Mouse (Mus musculus): Measurements from ENCODE around the gene Naa40. TPM values are rescaled to one million over a fixed set of nuclear protein-coding genes. Genes with fewer than 3 reads are reported as not detected.

The Naa40 gene
- polyA plus RNA-seq (2012; ENCODE audit: low replicate concordance) = 47.2 and 78.6 TPM in 2 replicates

DNA sequence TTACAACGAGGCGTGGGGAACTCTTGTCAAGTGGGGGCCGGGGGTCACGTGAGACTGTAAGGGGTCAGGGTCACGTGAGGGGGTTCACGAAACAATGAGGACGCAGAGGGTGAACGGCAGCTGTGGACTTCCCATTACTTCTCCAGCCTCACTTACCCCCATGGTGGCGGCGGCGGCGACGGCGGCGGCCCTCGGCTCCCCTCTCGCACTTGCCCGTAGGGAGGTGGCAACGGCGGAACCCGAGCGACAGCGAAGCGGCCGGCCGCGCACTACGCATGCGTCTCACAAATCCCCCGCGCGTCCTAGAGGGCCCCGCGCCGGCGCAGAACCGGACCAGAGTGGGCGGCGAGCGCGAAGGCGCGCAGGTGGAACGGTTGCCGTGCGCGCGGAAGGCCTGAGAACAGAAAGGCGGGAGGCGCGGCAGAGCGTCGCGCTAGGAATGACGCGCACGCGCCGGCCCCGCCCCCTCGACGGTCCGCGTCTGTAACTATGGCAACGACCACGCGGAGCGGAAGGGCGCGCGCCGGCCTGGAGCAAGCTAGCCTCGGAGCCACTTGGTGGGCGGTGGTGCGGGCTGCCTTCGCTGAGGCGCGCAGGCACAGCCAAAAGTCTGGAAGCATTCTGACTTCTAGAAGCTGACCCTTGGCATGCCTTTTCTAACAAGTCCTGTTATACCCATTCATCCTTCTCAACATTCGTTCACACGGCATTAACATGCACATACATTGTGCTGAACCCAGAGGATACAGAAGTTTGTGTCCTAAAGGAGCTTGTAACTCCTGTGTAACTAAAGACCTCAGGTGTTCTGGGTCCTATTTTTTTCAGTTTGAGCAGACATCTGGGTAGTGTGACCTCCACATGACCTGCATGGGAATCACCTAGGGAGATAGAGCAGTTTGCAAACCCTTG, at the start of gene Naa40:
Naa40 (minus strand) TSS at position 402 of the 909 bp plus-strand sequence.

GRCm38 (mm10) chr19:7267091-7267741, 26.2 kb upstream of the Naa40 start, which contains the start of gene Rcor2:
TSS of gene Rcor2 (plus strand) at chr19:7267325.

DNA sequence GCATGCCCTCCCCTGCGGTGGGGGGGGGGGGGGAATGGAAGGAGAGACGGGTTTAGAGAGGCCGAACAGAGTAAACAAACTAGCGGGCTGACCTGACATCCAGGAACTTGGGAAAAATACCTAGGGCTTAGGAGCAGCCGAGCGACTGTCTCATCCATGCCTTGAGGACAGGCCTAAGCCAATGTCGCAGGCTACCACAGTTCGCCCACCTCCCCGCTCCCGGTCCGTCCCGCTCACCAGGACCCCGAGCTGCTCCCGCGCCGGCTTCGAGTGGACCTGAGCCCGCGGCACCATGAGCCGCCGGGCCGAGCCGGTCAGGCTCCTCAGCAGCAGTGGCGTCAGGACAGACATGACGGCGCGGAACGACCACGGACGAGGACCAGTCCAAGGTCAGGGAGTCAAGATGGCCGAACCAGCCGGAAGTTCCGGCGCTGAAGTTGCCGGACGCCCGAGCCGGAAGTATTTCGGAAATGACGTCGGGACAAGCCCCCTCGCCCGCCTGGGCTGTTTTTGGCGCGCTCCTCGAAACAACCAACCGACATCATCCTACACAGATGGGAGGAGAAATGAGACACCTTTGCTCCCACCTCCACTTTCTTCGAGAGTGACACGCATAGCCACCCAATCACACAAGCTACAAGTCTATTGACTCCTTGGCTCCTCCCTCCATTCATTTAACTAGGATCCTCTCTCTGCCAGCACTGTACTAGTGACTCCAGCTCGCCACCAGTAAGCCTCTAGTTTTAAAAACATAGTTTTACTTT, 23.6 kb downstream of the Naa40 start, which contains the start of gene Cox8a:
Cox8a (minus strand) TSS at position 455 of the 764 bp plus-strand sequence.

GRCm38 (mm10) chr19:7205753-7206736, 34.9 kb downstream of the Naa40 start, which contains the start of gene Otub1:
TSS of gene Otub1 (minus strand) at chr19:7206316.

Other genes with a start within 250 kb of the Naa40 start
- gene Dnajc4, start 248.6 kb downstream of the Naa40 start, polyA plus RNA-seq (2012; ENCODE audit: low replicate concordance) = 15.2 and 25.4 TPM in 2 replicates
- 14.4 and 26.7 TPM in 2 replicates for gene Nudt22, start 245.1 kb downstream of the Naa40 start, polyA plus RNA-seq (2012; ENCODE audit: low replicate concordance)
- gene Trpt1, start 245.1 kb downstream of the Naa40 start, polyA plus RNA-seq (2012; ENCODE audit: low replicate concordance) = 0.27 and 2.1 TPM in 2 replicates
- 599 and 891 TPM in 2 replicates for gene Fermt3, start 221.7 kb downstream of the Naa40 start, polyA plus RNA-seq (2012; ENCODE audit: low replicate concordance)
- 38.3 and 182 TPM in 2 replicates for gene Stip1, start 201.2 kb downstream of the Naa40 start, polyA plus RNA-seq (2012; ENCODE audit: low replicate concordance)
- gene Macrod1, start 184.4 kb downstream of the Naa40 start, polyA plus RNA-seq (2012; ENCODE audit: low replicate concordance) = 7.0 and 13.3 TPM in 2 replicates
- 0.06 TPM in 1 of 2 replicates, not detected in the other for gene Flrt1, start 135.5 kb downstream of the Naa40 start, polyA plus RNA-seq (2012; ENCODE audit: low replicate concordance)
- gene Otub1, start 34.9 kb downstream of the Naa40 start, polyA plus RNA-seq (2012; ENCODE audit: low replicate concordance) = 123 and 146 TPM in 2 replicates
- 212 and 399 TPM in 2 replicates for gene Cox8a, start 23.6 kb downstream of the Naa40 start, polyA plus RNA-seq (2012; ENCODE audit: low replicate concordance)
- 14.6 and 15.0 TPM in 2 replicates for gene Rcor2, start 26.1 kb upstream of the Naa40 start, polyA plus RNA-seq (2012; ENCODE audit: low replicate concordance)
- 289 and 396 TPM in 2 replicates for gene Mark2, start 100.7 kb upstream of the Naa40 start, polyA plus RNA-seq (2012; ENCODE audit: low replicate concordance)
- gene Spindoc, start 141.8 kb upstream of the Naa40 start, polyA plus RNA-seq (2012; ENCODE audit: low replicate concordance) = 40.6 and 55.1 TPM in 2 replicates
- gene 2700081O15Rik, start 176.4 kb upstream of the Naa40 start, polyA plus RNA-seq (2012; ENCODE audit: low replicate concordance) = 15.8 and 24.3 TPM in 2 replicates
- 29.2 and 46.6 TPM in 2 replicates for gene Rtn3, start 242.1 kb upstream of the Naa40 start, polyA plus RNA-seq (2012; ENCODE audit: low replicate concordance)